Mouse (Mus musculus) embryonic fibroblast, embryonic 13.5 days (primary cell): ENCODE results near the gene Trp63.

Experiments used
- CTCF ChIP-seq: IDR thresholded peaks from 2 replicates; pipeline ENCODE4 v1.5.1; 2011; ENCODE audit warnings: mild to moderate bottlenecking, control low read depth, low read length, moderate library complexity, borderline replicate concordance; ENCODE audit not compliant: insufficient read depth
- POLR2A ChIP-seq: IDR thresholded peaks from 2 replicates; pipeline ENCODE4 v1.6.1; 2011; ENCODE audit warnings: low read depth, mild to moderate bottlenecking, control low read depth, low read length, moderate library complexity

GRCm38 (mm10) chr16:25849593-25850464, 166.3 kb downstream of the Trp63 start:
- no peak for TF ChIP-seq POLR2A
- TF ChIP-seq CTCF, result no peak
